Mouse (Mus musculus) thymus, postnatal 10 days (tissue): ENCODE measurements around the gene Dapk2.

Experiments used
- DNase-seq, 2 experiments: peaks; one replicate each; pipeline ENCODE4 v3.0.0; 2021; ENCODE audit warnings: low spot score in 2 of 2

Gene Dapk2

DNA sequence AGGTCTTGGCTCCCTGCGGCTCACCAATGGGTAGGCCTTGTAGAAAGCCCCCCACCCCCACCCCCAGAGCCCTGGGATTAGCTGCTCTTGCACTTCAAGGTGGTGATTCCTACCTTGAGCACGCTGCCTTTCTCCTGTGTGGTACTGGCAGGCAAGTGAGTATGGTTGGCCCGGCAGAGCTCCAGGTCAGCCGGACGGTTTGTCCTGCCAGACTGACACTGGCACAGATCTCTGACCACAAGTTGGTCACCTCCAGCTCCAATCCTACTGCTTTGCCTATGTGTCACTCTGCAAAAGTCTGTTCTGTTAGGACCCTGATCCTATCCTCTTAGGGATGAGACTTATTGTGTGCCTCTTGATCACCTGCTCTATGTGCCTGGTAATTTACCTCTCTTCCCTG is 26.5 kb downstream of the Dapk2 start:
- no peak for DNase-seq

DNA sequence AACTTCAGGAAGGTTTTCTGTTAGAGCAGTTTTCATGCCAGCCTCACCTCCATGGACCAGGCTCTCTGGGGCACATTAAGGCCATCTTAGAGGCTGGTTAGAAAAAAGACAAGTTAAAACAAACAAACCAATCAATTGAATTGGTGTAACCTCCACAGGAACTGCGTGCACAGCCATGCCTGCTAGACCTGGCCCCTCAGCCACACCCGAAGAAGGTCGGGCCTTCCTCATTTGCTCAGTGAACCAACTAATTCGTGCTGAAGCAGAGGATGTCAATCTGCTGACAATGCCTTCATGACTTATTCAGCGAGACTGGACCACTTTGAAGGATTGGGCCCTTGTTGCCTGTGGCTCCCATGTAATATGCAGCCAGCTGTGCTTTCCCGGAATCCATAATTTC is 28.4 kb downstream of the Dapk2 start:
- no peak for DNase-seq

DNA sequence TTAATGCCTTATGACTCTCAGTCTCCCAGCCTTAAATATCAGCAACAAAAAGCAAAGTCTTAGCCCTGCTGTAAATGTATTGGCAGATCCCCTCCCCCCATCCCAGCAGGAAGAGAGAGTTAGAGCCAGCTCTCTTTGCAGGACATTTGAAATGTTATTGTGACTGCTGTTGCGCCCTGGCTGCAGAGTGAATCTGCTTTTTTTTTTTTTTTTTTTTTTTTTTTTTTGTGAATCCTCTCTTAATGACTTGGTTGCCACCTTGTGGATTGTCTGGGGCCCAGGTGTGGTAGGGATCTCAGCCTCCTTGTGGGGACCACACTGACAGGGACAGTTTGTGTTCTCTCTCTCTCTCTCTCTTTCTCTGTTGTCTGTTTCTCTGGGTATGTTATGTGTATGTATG is 31.0 kb downstream of the Dapk2 start:
- no peak for DNase-seq

DNA sequence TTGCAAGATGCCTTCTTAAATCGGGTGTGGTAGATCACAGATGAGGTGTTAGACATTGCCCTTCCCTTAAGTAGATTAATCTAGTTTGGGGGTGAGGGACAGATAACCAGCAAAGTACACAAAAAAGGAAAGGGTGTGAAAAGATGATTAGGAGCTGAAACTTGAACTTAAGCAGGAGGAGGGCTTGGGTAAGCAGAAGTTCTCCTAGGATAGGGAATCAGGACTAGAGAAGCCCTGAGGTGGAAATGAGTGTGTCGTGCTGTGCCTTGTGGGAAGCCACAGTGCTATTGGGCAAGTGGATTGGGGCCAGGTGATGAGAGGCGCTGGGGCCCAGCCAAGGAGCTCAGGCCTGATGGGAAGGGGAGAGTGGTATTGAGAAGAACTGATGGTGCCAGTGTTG is 36.0 kb downstream of the Dapk2 start:
- no peak for DNase-seq

DNA sequence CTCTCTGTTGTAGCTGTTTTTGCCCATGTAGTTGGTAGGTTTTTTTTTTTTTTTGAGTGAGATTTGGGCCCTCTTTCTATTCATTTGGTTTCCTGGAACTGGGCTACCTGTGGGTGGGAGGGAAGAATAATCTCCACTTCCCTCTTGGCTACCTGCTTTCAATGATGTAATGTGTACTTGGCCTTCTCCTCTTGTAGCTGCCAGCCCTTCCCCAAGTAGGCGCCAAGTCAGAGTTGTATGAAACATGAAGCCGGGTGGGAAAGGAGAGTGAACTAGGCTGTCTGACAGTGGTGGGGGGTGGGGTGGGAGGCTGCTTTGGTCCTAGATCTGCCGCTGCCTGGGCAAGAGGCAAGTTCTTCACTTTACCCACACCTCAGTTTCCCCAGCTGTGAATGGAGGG is 38.5 kb downstream of the Dapk2 start:
- no peak for DNase-seq

DNA sequence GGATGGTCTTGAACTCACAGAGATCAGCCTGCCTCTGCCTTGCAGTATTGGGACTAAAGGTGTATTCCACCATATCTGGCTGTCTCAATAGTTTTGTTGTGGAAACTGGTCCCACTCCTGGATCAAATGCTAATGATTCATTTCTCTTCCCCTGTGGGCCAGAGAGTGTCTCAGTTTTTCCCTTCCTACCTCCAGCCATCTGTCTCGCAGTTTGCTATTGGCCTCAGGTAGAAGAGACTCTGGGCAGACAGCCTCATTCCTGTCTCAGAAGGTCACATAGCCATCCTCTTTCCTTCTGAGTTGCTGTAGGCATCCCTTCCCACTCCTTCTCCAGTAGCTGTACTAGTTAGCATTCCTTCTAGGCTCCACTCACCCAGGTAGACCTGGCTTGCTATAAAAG is 40.5 kb downstream of the Dapk2 start:
- DNase-seq = no peak

DNA sequence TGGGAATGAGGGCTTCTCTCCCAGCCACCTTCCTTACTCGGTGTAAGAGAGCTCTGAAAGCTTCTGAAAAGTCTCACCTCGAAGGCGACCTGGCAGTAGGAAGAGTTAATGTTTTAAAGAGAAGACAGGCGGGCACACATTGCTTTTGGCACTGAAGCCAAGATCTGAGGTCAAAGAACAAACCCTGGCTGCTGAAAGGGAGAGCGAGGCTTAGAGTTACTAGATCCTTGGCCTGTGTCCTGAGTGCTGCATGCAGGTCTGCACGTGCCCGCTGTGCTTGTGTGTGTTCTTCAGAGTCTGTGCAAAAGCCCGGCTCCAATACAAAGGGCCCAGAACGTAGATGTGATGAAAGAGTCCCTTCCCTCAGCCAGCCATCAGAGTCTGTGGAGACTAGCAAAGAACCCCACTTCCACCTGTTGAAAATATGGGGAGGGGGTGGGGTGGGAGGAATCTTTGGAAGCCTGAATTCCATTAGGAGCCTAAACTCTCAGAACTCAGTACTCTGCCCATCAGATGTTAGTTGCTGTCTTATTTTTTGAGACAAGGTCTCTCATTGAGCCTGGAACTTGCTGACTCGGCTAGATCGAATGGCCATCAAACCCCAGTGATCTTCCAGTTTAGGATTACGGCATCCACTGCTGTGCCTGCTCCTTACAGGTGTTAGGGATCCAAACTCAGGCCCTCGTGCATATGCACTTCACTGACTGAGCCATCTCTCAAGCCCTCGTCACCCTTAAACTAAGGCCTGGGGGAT is 41.8 kb downstream of the Dapk2 start:
- DNase-seq = no peak

DNA sequence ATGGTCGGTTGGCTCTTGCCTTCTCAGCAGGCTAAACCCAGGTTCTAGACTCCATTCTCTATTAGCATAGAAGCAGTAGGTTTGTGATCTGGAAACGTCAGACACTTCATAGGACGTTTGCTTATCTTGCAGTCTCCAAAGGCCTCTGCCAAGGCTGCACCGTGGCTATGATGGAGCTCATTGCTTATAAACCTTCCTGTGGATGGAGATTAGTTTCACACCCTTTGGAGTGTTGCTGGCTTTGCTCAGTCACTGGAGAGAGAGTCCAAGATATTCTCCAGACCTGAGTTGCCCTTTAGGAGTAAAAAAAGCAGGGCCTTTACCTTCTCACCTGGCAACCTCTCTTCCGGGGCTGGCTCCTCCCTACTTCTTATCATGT is 42.4 kb downstream of the Dapk2 start:
- no peak for DNase-seq

DNA sequence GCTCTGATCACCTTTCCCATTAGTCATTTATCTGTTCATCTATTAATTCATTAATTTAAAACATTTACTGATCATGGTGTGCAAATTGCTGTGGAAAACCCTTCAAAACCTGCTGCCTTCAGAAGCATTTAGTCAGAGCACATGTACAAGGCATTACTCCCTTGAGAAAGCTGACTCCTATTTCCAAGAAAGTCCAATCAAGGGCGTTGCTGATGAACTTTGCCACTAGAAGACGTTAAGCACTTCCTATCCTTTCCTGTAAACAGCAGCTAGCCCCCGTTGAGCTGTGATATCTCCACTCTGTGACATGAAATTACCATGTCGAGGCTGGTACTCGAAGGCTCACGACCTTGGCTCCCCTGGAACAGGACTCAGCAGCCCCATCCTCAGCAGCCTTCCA is 43.6 kb downstream of the Dapk2 start:
- no peak for DNase-seq

DNA sequence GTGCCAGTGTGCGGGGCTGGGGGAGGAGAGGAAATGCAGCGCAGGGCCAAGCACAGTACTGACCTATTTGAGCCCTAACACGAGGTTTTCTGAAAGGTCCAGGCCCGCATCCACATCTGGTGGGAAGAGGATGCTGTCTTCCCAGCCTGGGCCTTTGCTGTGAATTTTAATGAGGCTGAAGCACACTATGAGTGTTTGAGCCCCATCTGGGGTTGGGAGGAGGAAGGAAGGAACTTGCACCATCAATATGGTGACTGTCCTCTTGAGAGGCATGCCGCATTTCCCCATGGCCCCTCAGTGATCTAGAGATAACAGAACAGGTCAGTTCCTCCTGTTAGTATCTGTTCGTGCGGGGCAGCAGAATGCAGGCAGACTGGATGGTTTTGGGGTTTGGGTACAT is 44.4 kb downstream of the Dapk2 start:
- no peak for DNase-seq

DNA sequence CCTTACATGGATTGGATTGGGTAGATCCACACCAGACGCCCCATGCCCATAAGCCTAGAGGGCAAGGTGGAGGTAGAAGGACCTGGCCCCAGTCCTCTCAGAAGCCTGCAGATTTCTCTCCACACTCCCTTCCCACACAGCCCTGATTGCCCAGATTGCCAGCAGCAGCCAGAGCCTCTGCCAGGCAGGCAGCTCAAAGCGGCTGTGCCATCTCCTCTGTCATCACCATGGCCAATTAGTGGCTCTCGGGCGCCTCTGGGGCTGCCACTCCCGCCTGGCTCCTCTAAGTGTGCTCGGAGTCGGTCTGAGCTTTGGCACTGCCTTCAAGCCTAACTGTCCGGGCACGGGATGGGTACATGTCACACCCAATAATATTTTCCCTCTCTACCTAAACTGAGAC is 47.7 kb downstream of the Dapk2 start:
- DNase-seq = no peak

DNA sequence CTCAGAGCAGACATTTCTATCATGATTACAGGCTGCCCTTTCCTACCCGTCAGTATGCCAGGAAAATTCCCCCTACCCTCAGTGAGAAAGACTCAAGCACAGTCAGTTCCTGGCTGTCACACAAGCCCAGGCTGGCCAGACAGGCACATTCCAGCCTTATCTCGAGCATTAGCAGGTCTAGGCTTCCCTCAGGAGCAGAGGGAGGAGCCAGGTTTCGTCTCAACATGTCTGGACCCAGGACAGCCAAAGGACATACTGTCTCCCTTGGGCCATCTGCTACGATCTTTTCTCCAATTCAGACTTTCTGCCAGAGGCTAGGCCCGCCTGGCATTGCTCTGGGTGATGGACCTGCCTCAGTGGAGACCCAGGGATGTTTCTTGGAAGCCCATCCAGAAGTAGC is 48.8 kb downstream of the Dapk2 start:
- DNase-seq = no peak

DNA sequence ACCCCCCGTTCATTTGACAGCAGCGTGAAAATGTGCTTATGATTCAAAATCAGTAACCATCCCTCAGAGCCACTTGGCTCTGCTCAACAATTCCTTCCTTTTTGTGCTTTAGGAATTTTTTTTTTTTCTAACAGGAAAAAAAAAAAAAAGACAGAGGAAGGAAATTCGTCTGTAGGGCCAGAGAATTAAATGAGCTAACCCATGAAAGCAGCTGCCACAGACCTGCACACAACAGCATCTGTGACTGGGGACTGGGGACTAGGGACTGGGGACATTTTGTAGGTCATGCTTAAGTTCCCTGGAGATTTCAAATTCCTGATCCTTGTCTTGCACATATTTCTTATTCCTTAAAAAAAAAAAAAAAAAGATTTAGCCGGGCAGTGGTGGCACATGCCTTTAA is 53.4 kb downstream of the Dapk2 start:
- DNase-seq = no peak

DNA sequence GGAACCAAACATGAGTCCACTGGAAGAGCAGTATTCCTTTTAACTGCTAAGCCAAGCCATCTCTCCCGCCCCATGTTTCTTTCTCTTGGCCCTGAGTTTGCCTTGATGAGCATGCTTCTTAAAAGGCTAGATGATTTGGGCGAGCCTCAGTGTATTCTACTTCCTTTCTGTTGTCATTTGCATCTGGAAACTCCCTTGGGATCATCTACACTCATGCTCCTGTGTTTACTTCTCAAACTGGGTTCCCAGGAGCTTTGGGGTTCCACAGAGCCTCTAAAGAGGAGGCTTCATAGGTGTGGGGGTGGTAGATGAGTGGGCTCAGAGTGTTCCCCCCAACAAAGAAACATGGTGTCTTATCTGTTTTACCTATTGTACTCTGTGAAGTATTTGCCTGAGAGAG is 54.1 kb downstream of the Dapk2 start:
- no peak for DNase-seq

DNA sequence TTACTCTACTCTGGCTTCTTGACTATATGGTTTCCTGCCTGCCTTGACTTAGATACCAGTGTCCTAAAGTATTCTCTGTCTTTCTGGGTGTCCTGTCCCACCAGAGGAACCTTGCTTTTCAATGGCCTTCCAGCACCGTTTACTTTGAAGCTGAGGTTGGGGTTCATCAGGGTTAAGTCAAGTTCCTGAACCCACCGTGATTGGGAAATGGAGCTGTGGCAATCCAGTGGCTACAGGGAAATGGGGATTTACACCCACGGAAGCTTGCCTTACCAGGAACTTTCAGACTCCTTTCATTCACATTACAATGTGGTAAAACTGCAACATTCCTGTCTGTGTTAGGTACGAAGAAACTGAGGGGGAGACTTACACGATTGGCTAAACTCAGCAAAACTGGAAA is 54.8 kb downstream of the Dapk2 start:
- DNase-seq = no peak

DNA sequence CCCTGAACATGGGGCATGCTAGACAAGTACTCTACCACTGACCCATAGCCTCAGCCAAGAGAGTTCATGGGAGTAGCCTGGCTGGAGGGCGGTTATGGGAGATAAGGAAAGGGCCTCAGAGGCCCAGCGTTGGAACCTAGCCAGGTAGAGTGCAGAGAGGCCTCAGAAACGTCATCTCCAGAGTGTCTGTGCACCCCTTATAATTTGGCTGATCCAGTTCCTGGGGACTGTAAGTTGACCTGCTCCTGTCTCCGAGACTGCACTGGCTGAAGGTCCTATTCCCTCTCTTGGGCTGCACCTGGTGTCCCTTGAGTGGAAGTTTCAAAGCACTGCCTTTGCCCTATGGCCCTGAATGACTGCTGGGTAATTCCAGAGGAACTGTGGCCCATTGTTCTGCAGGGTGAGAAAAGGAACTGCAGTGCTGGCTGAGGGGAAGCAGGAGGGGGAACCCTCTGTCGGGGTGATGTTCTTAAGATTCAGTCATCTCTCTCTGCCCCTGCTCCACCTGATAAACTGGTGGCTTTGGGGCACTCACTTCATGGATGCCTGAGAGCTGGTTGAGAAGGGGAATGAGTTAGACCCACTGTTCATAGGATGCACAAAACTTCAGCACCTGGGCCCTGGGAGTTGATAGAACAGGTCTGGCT is 55.5 kb downstream of the Dapk2 start:
- no peak for DNase-seq

DNA sequence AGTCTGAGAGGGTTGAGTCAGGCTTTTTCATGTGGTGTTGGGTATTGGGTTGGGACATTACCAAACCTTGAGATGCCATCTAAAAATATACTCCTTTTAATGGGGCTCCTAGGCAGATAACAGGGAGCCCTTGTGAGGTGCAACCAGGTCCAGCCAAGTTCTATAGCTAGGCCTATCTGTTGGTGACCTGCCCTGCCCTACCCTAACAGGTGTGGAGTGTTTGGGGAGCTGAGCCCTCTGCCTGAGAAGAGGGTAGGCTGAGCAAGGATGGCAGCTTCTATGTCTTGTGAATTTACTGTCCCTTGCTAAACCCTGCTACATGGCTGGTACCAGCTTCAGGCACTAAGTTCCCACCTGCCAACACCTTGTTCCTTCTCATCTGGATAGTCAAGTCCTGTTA is 57.5 kb downstream of the Dapk2 start:
- no peak for DNase-seq

DNA sequence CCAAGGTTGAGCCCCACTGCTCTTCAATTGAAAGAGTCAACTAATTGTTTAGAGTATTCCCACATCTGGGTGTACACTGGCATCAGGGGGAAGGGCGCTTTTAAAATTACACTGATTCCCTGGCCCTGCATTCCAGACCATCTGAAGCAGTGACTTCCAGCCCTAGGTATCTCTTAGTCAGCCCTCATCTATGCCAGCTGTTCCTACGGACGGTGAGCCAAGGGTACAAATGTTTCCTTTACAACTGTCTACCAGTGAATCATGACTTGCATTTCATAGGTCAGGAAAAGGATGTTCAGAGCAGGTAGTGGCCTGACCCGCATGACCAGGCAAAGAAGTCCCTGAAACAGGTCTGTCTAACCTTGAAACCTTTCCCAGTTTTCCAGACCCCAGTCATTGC is 59.9 kb downstream of the Dapk2 start:
- no peak for DNase-seq

DNA sequence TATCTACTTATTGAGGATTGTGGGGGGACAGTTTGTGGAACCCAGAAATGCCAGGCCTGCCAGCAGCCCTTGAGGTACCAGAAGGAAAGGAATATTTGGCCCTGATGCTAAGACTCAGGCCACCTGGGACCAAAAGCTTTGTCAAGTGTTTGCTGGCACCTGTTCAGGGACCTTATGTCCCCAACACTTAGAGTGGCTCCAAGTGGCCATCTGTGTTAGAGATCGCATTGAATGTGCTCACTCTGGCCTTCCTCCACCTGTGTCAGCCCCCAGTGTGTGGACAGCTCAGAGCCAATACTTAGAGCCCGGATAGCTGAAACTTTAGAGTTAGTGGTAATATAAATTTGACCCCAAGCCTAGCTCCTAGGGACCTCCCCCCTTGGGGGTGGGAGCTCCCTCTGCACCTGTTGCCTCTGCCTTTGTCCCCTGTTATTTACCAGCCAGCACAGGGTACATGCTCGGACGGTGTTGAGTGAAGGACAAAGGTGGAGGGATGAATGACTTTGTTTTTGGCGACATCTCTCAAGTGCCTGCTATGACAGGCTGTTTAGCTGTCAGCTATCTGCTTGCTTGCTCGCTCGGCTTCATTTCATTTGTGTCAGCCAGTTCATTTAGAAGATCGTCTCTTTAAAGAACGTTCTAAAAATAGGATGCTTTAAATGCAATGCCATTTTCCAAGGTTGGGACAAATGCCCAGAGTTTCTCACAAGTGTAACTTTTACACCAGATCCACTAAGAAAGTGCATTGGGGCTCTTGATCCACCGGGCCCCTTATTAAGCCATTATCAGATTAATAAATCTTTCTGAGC is 61.1 kb downstream of the Dapk2 start:
- no peak for DNase-seq

DNA sequence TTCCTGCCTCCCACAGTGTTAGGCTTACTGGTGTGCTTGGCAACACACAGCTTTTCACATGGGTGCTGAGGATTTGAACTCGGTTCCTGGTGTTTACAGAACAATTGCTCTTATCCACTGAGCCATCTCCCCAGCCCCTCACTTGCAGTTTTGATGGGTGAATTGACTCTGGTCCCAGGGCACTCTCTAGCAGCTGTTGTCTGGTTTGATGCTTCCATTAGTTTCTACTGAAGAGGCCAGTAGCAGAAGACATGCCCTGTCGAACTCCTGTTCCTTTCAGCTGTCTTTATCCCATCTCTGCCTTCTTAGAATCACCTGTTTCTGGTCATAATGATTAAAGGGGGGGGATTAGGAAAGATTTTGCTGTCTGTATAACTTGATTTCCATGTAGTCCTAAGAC is 65.8 kb downstream of the Dapk2 start:
- no peak for DNase-seq

DNA sequence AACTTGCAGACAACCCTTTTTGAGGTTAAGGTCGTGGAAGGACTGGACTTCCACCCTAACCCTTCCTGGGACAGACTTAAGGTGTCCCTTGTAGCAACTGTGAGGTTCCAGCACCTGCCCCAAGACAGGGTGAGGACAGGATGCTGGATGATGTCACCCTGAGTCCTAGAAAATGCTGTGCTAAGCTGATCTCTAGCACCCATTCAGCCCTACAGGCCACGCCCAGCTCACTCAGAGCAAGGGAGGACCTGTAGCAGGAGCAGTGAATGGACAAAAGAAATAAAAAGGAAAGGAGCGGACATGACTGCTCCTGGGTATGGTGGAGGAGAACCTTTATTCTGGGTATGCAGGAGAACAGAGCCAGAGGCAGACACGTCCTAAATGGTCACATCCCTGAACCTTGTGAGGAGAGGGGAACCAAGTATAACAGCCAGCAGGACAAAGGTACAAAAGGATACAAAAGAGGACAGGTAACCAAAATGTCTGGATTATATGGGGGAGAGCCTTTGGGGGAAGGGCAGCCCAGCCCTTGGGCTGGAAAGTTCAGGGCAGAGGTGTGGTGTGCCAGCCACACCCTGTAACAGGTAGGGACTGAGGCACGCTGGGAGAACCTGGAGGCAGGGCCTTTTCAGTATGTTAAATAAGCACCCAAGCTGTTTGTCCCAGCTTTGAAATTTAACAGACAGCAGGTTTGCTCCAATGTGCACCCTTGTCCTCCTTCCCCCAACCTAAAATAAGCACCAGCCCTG is 67.9 kb downstream of the Dapk2 start:
- no peak for DNase-seq

DNA sequence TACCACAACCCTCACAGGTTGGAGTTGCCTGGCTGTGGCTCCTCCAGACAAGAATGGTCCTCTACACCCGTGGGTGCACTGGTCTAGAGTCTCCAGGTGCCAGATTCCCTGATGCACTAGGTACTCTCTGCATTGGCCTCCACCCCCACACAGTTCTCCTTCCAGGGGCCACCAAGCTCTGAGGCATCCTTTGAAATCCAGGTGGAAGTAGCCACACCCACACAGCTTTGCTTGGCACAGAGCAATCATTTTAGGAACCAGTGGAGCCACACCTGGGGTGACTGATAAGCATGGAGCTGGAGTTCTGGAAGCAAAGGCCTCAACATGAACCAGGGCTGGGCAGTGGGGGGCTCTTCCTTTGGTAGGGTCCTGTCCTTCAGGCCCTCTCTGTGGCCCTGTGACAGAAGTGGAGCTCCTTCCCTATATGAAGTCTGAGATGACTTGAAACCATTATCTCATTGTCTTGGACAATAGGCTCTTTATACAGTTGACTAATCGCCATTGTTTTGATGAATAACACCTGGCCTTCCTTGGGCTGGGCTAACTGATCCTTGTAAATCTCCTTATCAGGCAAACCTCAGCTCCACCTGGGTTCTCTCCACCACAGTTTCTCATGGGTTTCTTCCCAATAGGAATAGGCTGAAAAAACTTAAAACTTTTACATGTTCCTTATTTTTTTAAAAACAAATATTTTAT is 70.6 kb downstream of the Dapk2 start:
- no peak for DNase-seq
